Mouse (Mus musculus) neural tube, embryonic 10.5 days (tissue): ENCODE measurements around the gene Slc26a9.

ENCODE experiments used
- DNase-seq: peaks from one replicate; pipeline ENCODE4 v3.0.0-alpha.2; 2017; ENCODE audit warnings: low spot score; ENCODE audit errors: extremely low spot score

Slc26a9 gene

GRCm38 (mm10) chr1:131743868-131744464, at the start of gene Slc26a9:
Slc26a9 (plus strand) TSS chr1:131744022.
- no peak for DNase-seq

GRCm38 (mm10) chr1:131695308-131695707, 48.5 kb upstream of the Slc26a9 start:
- no peak for DNase-seq

- DNase-seq = no peak
Observed at GRCm38 (mm10) chr1:131696325-131696724, 47.5 kb upstream of the Slc26a9 start.

- no peak for DNase-seq
Observed at GRCm38 (mm10) chr1:131698770-131699169, 45.1 kb upstream of the Slc26a9 start.

GRCm38 (mm10) chr1:131699642-131700041, 44.2 kb upstream of the Slc26a9 start:
- no peak for DNase-seq

DNA sequence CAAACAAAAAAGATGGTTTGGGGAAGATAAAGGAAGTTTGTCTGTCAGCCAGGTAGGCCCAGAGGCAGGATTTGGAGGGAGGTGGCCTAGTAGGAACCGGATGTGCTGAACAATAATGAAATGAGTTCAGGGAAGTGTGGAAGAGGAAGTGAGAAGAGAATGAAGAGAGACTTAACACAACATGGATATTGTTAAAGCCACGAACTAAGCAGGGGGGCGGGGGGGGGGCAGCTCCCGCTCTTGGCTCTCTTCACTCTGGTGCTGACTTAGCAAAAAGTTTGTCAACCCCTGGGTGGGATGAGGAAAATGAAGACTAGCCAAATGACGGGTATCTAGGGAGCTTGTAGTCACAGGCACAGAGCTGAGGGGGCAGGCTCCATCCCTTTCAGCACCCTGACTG, 43.4 kb upstream of the Slc26a9 start:
- no peak for DNase-seq

DNA sequence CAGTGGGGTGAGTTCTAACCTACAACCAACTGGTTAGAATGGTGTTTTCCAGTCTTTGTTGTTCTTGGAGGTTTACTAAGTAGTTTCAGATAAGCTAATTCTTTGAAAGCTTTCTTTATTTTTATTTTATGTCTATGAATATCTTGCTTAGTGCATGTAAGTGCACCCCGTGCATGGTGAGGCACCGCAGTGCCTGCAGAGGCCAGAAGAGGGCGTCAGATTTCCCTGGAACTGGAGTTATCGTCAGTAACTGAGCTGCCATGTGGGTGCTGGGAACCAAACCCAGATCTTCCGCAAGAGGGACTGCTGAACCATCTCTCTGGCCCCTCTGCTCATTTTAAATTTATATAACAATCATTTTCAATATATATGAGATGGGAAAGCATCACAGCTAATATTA, 42.4 kb upstream of the Slc26a9 start:
- no peak for DNase-seq

GRCm38 (mm10) chr1:131702094-131702766, 41.6 kb upstream of the Slc26a9 start:
- DNase-seq = no peak

DNA sequence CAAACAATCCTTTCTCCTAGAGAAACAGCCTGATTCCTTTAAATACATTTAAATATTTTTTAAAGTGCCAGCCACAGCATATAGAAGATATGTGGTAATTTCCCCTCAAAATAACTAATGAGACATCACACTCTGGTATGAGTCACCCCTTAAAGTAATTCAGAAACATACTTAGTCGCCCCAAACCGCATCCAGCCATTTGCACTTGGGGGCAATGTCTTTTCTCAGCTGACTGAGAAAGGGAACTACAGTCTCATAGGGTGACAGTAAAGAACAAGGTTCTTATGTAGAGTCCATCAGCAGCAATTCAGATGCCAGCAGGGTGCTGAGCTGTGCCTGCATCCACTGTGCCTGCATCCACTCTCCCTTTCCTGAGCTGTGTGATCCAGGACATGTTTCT, 40.3 kb upstream of the Slc26a9 start:
- DNase-seq = no peak

- DNase-seq = no peak
Observed at GRCm38 (mm10) chr1:131708338-131708737, 35.5 kb upstream of the Slc26a9 start.

- DNase-seq = no peak
Observed at GRCm38 (mm10) chr1:131711518-131711917, 32.3 kb upstream of the Slc26a9 start.

GRCm38 (mm10) chr1:131712386-131712785, 31.4 kb upstream of the Slc26a9 start:
- peak; percentile 84 for DNase-seq

GRCm38 (mm10) chr1:131714388-131715337, 29.2 kb upstream of the Slc26a9 start:
- DNase-seq = no peak

DNA sequence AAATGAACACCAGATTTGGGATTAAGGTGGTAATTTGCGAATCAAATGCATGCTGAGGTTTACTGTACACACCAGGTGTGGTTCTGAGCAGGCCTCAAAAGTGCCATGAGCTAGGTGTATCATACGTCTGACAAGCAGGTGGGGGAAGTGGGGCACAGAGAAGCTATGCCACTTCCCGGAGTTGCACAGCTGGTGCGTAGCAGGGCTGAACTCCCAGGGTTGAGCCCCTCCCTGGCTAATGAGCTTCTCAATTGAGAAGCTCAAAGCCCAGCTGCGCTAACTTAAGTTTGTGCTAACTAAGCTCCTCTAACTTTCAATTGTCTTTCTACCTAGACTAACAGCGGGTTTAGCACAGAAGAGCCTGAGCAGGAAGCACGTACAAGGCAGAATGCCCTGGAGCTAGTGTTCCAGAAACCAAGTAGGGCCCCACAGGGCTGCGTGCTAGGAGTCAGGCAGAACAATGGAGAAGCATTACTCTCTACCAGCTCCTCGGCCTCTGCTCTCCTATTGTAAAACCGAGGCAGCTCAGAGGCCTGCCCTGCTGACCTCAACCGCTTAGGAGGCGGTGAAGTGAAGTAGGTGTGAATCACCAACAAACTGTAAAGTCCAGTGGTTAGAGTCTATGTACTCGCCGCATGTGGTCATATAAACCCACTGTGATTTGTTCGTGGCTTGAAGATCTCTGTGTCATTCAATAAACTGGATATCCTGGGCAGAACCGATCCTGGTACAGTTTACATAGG, 24.7 kb upstream of the Slc26a9 start:
- DNase-seq = no peak

- no peak for DNase-seq
Observed at GRCm38 (mm10) chr1:131721989-131722388, 21.8 kb upstream of the Slc26a9 start.

DNA sequence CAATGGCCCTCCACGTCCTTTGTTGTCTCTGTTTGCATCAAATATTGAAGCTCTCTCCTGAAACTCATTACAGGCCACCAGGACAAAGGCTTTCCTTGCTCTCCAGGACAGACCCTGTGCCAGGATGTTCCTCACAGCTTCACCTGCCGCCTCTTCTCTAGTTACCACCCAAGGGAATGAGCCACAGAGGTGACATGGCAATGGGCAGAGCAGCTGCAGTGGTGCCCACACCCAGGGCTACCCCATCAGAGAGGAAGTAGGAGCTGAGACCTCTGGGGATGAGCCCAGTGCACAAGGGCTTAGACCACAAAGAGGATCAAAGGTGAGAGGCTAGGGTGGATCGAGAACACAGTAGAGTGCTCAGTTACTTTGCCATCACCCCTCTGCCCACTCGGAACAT, 20.3 kb upstream of the Slc26a9 start:
- no peak for DNase-seq

DNA sequence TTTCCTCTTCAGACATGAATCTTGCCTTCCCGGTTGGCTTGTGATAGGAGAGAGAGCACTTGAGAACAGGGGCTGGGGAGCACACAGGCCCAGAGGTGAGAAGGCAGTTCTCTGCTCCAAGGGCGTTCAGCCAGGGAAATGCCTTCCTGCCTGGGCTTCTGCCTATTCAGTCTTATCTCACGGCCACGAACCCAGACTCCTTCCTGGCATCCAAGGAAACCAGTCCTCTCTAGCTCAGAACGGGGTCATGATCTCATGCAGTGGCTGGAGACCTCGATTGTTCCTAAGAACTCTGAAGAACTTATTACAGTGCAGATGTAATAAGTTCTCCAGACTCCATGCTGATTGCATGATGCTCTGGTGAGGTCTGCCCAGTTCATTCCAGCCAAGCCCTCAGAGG, 17.2 kb upstream of the Slc26a9 start:
- DNase-seq = no peak

- no peak for DNase-seq
Observed at GRCm38 (mm10) chr1:131730639-131731437, 13.0 kb upstream of the Slc26a9 start.

- no peak for DNase-seq
Observed at GRCm38 (mm10) chr1:131733474-131734180, 10.2 kb upstream of the Slc26a9 start.
